Mouse (Mus musculus) forebrain, embryonic 13.5 days (tissue): ENCODE results near the gene Wdr5. TPM values are rescaled to one million over a fixed set of nuclear protein-coding genes. Genes with fewer than 3 reads are reported as not detected.

Source experiments
- ATAC-seq: fragments of 200-750 bp; cut with Nextera tagmentation; 2 replicates; pipeline ENCODE4 v1.8.0; 2017
- H3K27ac ChIP-seq: fragments of 300-500 bp; sonication (generic); 2 replicates; pipeline ENCODE4 v1.5.1; 2015; ENCODE audit warnings: inconsistent platforms, mild to moderate bottlenecking, moderate library complexity
- H3K27me3 ChIP-seq: fragments of 300-500 bp; sonication (generic); 2 replicates; pipeline ENCODE4 v1.6.1; 2015; ENCODE audit warnings: mild to moderate bottlenecking, inconsistent platforms
- H3K36me3 ChIP-seq: fragments of 300-500 bp; sonication (generic); 2 replicates; pipeline ENCODE4 v1.6.1; 2015; ENCODE audit warnings: mild to moderate bottlenecking, inconsistent platforms; ENCODE audit not compliant: poor library complexity, severe bottlenecking
- H3K4me1 ChIP-seq: fragments of 300-500 bp; sonication (generic); 2 replicates; pipeline ENCODE4 v1.6.1; 2015; ENCODE audit warnings: inconsistent platforms
- H3K4me2 ChIP-seq: fragments of 300-500 bp; sonication (generic); 2 replicates; pipeline ENCODE4 v1.6.1; 2015; ENCODE audit warnings: inconsistent platforms, mild to moderate bottlenecking, moderate library complexity
- H3K4me3 ChIP-seq: fragments of 300-500 bp; sonication (generic); 2 replicates; pipeline ENCODE4 v1.5.1; 2015; ENCODE audit warnings: mild to moderate bottlenecking, inconsistent platforms
- H3K9ac ChIP-seq: fragments of 300-500 bp; sonication (generic); 2 replicates; pipeline ENCODE4 v1.6.1; 2015; ENCODE audit warnings: mild to moderate bottlenecking, inconsistent platforms
- H3K9me3 ChIP-seq: fragments of 300-500 bp; sonication (generic); replicated peaks from 2 replicates; pipeline ENCODE4 v1.6.1; 2016; ENCODE audit warnings: inconsistent platforms
- WGBS: fragments of 180-500 bp; shearing (Covaris S2); methylation state at CpG from one replicate; pipeline ENCODE4 v1.1.7; 2015; 5-methylcytosine and 5-hydroxymethylcytosine counted together
- polyA plus RNA-seq: library from polyadenylated mRNA; unstranded; fragments of >200 nt; fragmentation: Nextera tagmentation; extraction: Ambion mirVana; gene quantifications from 2 replicates; pipeline ENCODE4 v1.2.1, GENCODE M21; 2015

The Wdr5 gene
- polyA plus RNA-seq, 1 experiment from 2014 or later, result 54.0 TPM

GRCm38 (mm10) chr2:27561829-27562228, 46.9 kb downstream of the Wdr5 start:
- Histone ChIP-seq H3K9me3 (no peaks in the 10 kb centered on the region), H3K27ac (no peak overlapping the region), H3K27me3 (peaks cover 66% of the 10 kb centered on the region), H3K36me3 (no peaks in the 10 kb centered on the region), H3K4me3 (no peak overlapping the region), H3K9ac (no peak overlapping the region), H3K4me2 (no peak overlapping the region), H3K4me1 (no peaks in the 10 kb centered on the region)
- 100% methylated on average over 3 of the region's 3 CpGs for WGBS
- ATAC-seq, result no peak

- ATAC-seq, result no peak
- peaks cover 80% of the 10 kb centered on the region for H3K27me3 ChIP-seq
These were observed 48.7 kb downstream of the Wdr5 start for GRCm38 (mm10) chr2:27563641-27564148.

GRCm38 (mm10) chr2:27564694-27565093, 49.7 kb downstream of the Wdr5 start:
- Histone ChIP-seq H3K27me3 (peaks cover 88% of the 10 kb centered on the region), H3K4me1 (no peaks in the 10 kb centered on the region), H3K4me3 (no peak overlapping the region), H3K4me2 (no peak overlapping the region), H3K9ac (no peak overlapping the region), H3K27ac (no peak overlapping the region), H3K9me3 (no peaks in the 10 kb centered on the region), H3K36me3 (no peaks in the 10 kb centered on the region)
- no peak for ATAC-seq
- WGBS, result 91% methylated on average over 4 of the region's 4 CpGs

More at GRCm38 (mm10) chr2:27563641-27564148, 48.7 kb downstream of the Wdr5 start:
- 85% methylated on average over 9 of the region's 9 CpGs for WGBS
- Histone ChIP-seq H3K9me3 (no peaks in the 10 kb centered on the region), H3K4me1 (no peaks in the 10 kb centered on the region), H3K36me3 (no peaks in the 10 kb centered on the region), H3K9ac (no peak overlapping the region), H3K4me2 (no peak overlapping the region), H3K4me3 (no peak overlapping the region), H3K27ac (no peak overlapping the region)

GRCm38 (mm10) chr2:27565316-27566103, 50.6 kb downstream of the Wdr5 start:
- H3K27ac ChIP-seq, result no peak overlapping the region
- no peak for ATAC-seq
- peaks cover 95% of the 10 kb centered on the region for H3K27me3 ChIP-seq
- H3K9me3 ChIP-seq, result no peaks in the 10 kb centered on the region
- no peak overlapping the region for H3K4me3 ChIP-seq
- no peak overlapping the region for H3K9ac ChIP-seq
- no peak overlapping the region for H3K4me2 ChIP-seq
- H3K4me1 ChIP-seq, result no peaks in the 10 kb centered on the region
- H3K36me3 ChIP-seq, result no peaks in the 10 kb centered on the region
- 67% methylated on average over 12 of the region's 12 CpGs for WGBS

- Histone ChIP-seq H3K27me3 (peaks cover 81% of the 10 kb centered on the region), H3K4me1 (peaks cover 23% of the 10 kb centered on the region), H3K4me3 (no peak overlapping the region), H3K36me3 (no peaks in the 10 kb centered on the region), H3K4me2 (no peak overlapping the region), H3K27ac (no peak overlapping the region), H3K9ac (no peak overlapping the region), H3K9me3 (no peaks in the 10 kb centered on the region)
- 45% methylated on average over 5 of the region's 5 CpGs for WGBS
- ATAC-seq, result no peak
These were observed 55.9 kb downstream of the Wdr5 start for GRCm38 (mm10) chr2:27570856-27571255.

GRCm38 (mm10) chr2:27572261-27572793, 57.4 kb downstream of the Wdr5 start:
- H3K27ac ChIP-seq, result peak overlapping the region; percentile 73
- ATAC-seq, result peak; percentile 55
- peaks cover 23% of the 10 kb centered on the region for H3K4me1 ChIP-seq
- H3K4me2 ChIP-seq, result peak overlapping the region; percentile 34
- H3K27me3 ChIP-seq, result peaks cover 79% of the 10 kb centered on the region
- no peak overlapping the region for H3K4me3 ChIP-seq
- H3K9me3 ChIP-seq, result no peaks in the 10 kb centered on the region
- H3K9ac ChIP-seq, result no peak overlapping the region; the same call in 1 of the 2 replicates
- no peaks in the 10 kb centered on the region for H3K36me3 ChIP-seq
- 44% methylated on average over 8 of the region's 8 CpGs for WGBS

GRCm38 (mm10) chr2:27572928-27573627, 58.1 kb downstream of the Wdr5 start:
- Histone ChIP-seq H3K4me2 (peak overlapping the region; percentile 34), H3K4me1 (peaks cover 23% of the 10 kb centered on the region), H3K9me3 (no peaks in the 10 kb centered on the region), H3K36me3 (no peaks in the 10 kb centered on the region), H3K9ac (no peak overlapping the region), H3K27me3 (peaks cover 79% of the 10 kb centered on the region), H3K27ac (peak overlapping the region; percentile 73), H3K4me3 (no peak overlapping the region)
- ATAC-seq, result peak; percentile 96
- 12% methylated on average over 18 of the region's 18 CpGs for WGBS

GRCm38 (mm10) chr2:27573628-27573966, 58.6 kb downstream of the Wdr5 start:
- H3K27ac ChIP-seq, result peak overlapping the region; percentile 73
- no peaks in the 10 kb centered on the region for H3K9me3 ChIP-seq
- peak overlapping the region; percentile 34 for H3K4me2 ChIP-seq
- peaks cover 23% of the 10 kb centered on the region for H3K4me1 ChIP-seq
- no peaks in the 10 kb centered on the region for H3K36me3 ChIP-seq
- no peak for ATAC-seq
- peaks cover 79% of the 10 kb centered on the region for H3K27me3 ChIP-seq
- WGBS, result 70% methylated on average over 8 of the region's 8 CpGs
- H3K4me3 ChIP-seq, result no peak overlapping the region
- no peak overlapping the region for H3K9ac ChIP-seq

- Histone ChIP-seq H3K9ac (no peak overlapping the region), H3K4me2 (no peak overlapping the region), H3K9me3 (no peaks in the 10 kb centered on the region), H3K36me3 (no peaks in the 10 kb centered on the region), H3K4me3 (no peak overlapping the region), H3K4me1 (peaks cover 23% of the 10 kb centered on the region), H3K27me3 (peaks cover 77% of the 10 kb centered on the region), H3K27ac (no peak overlapping the region)
- 85% methylated on average over 4 of the region's 4 CpGs for WGBS
- ATAC-seq, result no peak
These were observed 61.5 kb downstream of the Wdr5 start for GRCm38 (mm10) chr2:27576416-27576815.

- peaks cover 88% of the 10 kb centered on the region for H3K27me3 ChIP-seq
- 91% methylated on average over 4 of the region's 4 CpGs for WGBS
These were observed 63.6 kb downstream of the Wdr5 start for GRCm38 (mm10) chr2:27578552-27578951.

GRCm38 (mm10) chr2:27582112-27582511, 67.2 kb downstream of the Wdr5 start:
- H3K4me1 ChIP-seq, result no peaks in the 10 kb centered on the region
- no peak overlapping the region for H3K27ac ChIP-seq
- no peak overlapping the region for H3K4me3 ChIP-seq
- no peaks in the 10 kb centered on the region for H3K36me3 ChIP-seq
- no peak overlapping the region for H3K9ac ChIP-seq
- WGBS, result 74% methylated on average over 11 of the region's 11 CpGs
- peaks cover 62% of the 10 kb centered on the region for H3K27me3 ChIP-seq
- H3K9me3 ChIP-seq, result no peaks in the 10 kb centered on the region
- no peak for ATAC-seq
- H3K4me2 ChIP-seq, result no peak overlapping the region

More at GRCm38 (mm10) chr2:27578552-27578951, 63.6 kb downstream of the Wdr5 start:
- Histone ChIP-seq H3K4me2 (no peak overlapping the region), H3K9me3 (no peaks in the 10 kb centered on the region), H3K4me3 (no peak overlapping the region), H3K36me3 (no peaks in the 10 kb centered on the region), H3K4me1 (peaks cover 6% of the 10 kb centered on the region), H3K9ac (no peak overlapping the region), H3K27ac (no peak overlapping the region)
- no peak for ATAC-seq

- no peak overlapping the region for H3K9ac ChIP-seq
- 90% methylated on average over 2 of the region's 2 CpGs for WGBS
- H3K27ac ChIP-seq, result no peak overlapping the region
- no peaks in the 10 kb centered on the region for H3K9me3 ChIP-seq
- ATAC-seq, result no peak
- H3K4me1 ChIP-seq, result no peaks in the 10 kb centered on the region
- no peak overlapping the region for H3K4me2 ChIP-seq
- peaks cover 57% of the 10 kb centered on the region for H3K27me3 ChIP-seq
- no peaks in the 10 kb centered on the region for H3K36me3 ChIP-seq
- H3K4me3 ChIP-seq, result no peak overlapping the region
These were observed 68.1 kb downstream of the Wdr5 start for GRCm38 (mm10) chr2:27583019-27583418.
